Mouse (Mus musculus): ENCODE data around the gene Vapa.
A peak's percentile ranks its signal among the peaks of the same experiment; 100 is the strongest.

Vapa gene

GRCm38 (mm10) chr17:65623130-65623529 lies 9.8 kb upstream of the Vapa start:
- DNase-seq, result no peak

- no peak for DNase-seq
These were observed 5.1 kb upstream of the Vapa start for GRCm38 (mm10) chr17:65618431-65618830.

GRCm38 (mm10) chr17:65615678-65616077 lies 2.3 kb upstream of the Vapa start:
- DNase-seq, result no peak

GRCm38 (mm10) chr17:65614431-65614830 lies 1.1 kb upstream of the Vapa start:
- no peak for DNase-seq

GRCm38 (mm10) chr17:65613142-65613462 lies 253 bp downstream of the Vapa start:
- DNase-seq, result no peak

GRCm38 (mm10) chr17:65612391-65613141 lies 789 bp downstream of the Vapa start:
- DNase-seq, result peak; percentile 63 to 64

- DNase-seq, result no peak
These were observed 1.6 kb downstream of the Vapa start for GRCm38 (mm10) chr17:65611721-65612120.

- no peak for DNase-seq
These were observed 4.6 kb downstream of the Vapa start for GRCm38 (mm10) chr17:65608743-65609142.

- DNase-seq, result no peak
These were observed 5.1 kb downstream of the Vapa start for GRCm38 (mm10) chr17:65608312-65608687.

GRCm38 (mm10) chr17:65607574-65608311 lies 5.6 kb downstream of the Vapa start:
- no peak for DNase-seq

- DNase-seq, result no peak
These were observed 7.3 kb downstream of the Vapa start for GRCm38 (mm10) chr17:65606014-65606413.

- DNase-seq, result no peak
These were observed 8.5 kb downstream of the Vapa start for GRCm38 (mm10) chr17:65604892-65605291.

GRCm38 (mm10) chr17:65604315-65604714 lies 9.0 kb downstream of the Vapa start:
- DNase-seq, result no peak

- no peak for DNase-seq
These were observed 15.4 kb downstream of the Vapa start for GRCm38 (mm10) chr17:65597857-65598486.

- DNase-seq, result no peak
These were observed 18.7 kb downstream of the Vapa start for GRCm38 (mm10) chr17:65594687-65595086.

- no peak for DNase-seq
These were observed 26.5 kb downstream of the Vapa start for GRCm38 (mm10) chr17:65586892-65587291.

GRCm38 (mm10) chr17:65581440-65581839 lies 31.9 kb downstream of the Vapa start:
- no peak for DNase-seq

- no peak for DNase-seq
These were observed 33.6 kb downstream of the Vapa start for GRCm38 (mm10) chr17:65579766-65580165.

GRCm38 (mm10) chr17:65575339-65575738 lies 38.0 kb downstream of the Vapa start:
- DNase-seq, result no peak

- no peak for DNase-seq
These were observed 38.5 kb downstream of the Vapa start for GRCm38 (mm10) chr17:65574850-65575249.

GRCm38 (mm10) chr17:65571866-65572265 lies 41.5 kb downstream of the Vapa start:
- DNase-seq, result peak; percentile 39 to 46

- no peak for DNase-seq
These were observed 41.9 kb downstream of the Vapa start for GRCm38 (mm10) chr17:65571466-65571865.

GRCm38 (mm10) chr17:65564189-65564588 lies 49.2 kb downstream of the Vapa start:
- no peak for DNase-seq

- peak; percentile 54 to 56 for DNase-seq
These were observed 50.0 kb downstream of the Vapa start for GRCm38 (mm10) chr17:65563345-65563744.
